Mouse (Mus musculus) embryo, embryonic 10 days (tissue): ENCODE measurements at regions not wholly inside any gene's neighbourhood (a gene's known extent, or its start where the extent isn't known, plus 50 kb on each side); places are given as distances from the start of the nearest gene placed in this dataset.
"Not testable (repeated sequence)": the region's sequence is repeated elsewhere in the genome, so short reads cannot be mapped to it uniquely, and the experiment has no call there.

Source experiments
- DNase-seq: peaks from one replicate; pipeline ENCODE4 v3.0.0-alpha.2; 2015; ENCODE audit warnings: low spot score

DNA sequence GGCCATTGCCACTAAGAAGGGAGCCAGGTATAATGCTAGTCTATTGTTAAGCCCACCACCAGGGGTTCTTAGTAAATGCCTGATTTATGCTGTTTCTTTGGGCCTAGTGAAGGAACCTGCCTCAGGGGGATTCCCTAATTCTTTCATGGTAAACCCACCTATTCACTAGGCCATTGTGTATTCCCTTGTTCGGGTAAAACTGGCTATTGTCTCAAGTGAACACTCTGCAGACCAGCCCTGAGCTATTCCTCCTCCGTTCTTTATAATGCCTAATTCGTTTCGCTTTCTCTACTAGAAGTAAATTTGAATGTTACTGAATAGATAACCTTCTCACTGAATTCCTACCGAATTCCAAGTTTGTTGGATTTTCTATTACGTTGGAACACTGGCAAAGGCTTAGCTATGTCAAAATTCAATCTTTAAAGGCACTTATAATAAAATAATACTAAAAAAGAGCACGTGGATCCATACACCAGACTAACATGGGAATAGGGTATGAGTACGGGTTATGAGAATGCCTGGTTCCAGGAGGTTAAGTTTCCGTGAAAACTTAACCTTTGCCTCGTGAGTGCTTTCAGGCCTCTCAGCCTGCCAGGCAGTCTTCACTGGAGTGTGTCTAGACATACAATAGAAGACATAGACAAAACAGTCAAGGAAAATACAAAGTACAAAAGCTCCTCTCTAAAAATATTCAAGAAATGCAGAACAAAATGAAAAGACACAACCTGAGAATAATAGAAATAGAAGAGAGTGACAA lies 536.8 kb upstream of the Cntn5 start:
- DNase-seq, result not testable (repeated sequence)

DNA sequence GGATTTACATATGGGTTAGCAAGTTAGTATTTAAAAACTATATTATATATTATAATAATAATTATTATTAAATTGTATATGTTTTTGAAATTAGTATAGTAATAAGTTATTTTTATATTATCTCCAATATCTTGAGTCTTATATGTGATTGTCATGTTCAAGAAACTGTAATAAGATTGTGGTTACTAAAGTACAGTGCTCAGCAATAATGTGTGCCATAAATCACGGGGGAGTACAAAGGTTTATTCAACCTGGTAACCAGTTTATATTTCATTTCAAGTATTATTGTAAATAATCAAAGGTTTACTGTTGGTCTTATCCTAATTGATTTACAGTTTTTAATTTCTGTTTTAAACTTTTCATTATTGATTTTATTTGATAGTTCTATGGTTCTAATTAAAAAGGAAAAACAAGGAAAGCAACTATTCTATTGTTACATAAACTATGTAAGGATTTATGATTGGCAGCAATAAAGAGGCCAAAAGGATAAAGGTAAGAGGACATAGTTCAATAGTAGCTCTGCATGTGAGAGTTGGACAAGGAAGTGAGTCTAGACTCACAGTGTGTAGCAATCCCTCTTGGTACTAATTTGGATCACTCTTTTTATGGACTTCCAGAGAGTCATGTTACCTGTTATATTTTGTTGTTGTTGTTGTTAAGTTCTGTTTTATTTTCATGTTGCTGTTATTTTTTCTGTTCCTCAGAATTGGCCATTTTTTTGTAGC lies 532.0 kb upstream of the Cntn5 start:
- DNase-seq, result no peak

DNA sequence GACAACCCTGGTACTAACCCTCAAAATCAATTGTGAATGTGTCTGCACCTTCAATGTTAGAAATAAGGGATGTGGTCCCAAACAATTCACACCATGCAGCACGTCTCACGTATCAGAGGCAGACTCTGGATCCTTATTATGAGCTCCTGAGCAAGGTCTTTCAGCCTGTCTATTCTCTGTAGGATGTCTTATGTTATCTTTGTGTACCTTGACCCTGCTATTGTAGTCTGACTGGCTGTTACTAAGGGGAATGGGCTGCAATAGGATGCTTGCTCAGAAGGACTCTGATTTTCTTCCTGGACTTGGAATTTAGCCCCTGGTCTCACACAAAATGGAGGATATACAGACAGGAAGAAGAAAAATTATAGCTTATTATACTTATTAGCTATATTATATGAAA lies 531.4 kb upstream of the Cntn5 start:
- no peak for DNase-seq

- peak; percentile 69 for DNase-seq
Measured at GRCm38 (mm10) chr9:11435019-11435418, 530.4 kb upstream of the Cntn5 start.

DNA sequence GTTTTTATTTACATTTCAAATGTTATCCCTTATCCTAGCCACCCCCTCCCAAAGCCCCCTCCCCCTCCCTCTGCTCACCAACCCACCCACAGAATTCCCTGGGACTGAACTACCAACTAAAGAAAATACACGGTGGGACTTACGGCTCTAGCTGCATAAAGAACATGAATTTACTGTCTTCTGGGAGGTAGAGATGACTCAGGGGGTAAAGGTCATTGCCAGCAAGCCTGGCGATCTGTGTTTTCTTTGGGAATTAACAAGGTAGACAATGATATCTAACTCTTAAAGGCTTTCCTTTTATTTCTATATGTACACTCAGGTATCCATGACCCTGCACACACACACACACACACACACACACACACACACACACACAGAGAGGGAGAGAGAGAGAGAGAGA lies 521.9 kb upstream of the Cntn5 start:
- DNase-seq, result no peak

DNA sequence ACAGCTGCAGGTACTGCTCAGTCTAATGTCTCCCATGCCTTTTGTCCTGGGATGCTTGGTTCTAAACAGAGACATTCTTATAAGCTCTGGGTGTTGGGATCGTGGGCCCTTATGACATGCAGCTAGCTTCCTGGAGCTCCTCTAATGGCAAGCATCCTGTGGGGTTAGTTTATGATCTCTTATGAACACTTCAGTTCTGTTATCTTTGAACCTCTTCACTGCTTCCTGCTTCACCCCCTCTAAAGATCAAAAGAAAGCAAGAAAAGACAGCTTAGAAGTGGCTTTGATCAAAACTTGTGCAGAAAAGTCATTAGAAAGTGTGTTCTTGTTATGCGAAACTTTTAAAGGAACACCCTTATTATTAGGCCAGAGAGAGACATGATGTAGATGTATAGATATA lies 492.3 kb upstream of the Cntn5 start:
- no peak for DNase-seq

GRCm38 (mm10) chr9:11381648-11382075 lies 477.1 kb upstream of the Cntn5 start:
- DNase-seq, result no peak

- DNase-seq, result no peak
Measured at GRCm38 (mm10) chr9:11380531-11380930, 476.0 kb upstream of the Cntn5 start.

GRCm38 (mm10) chr9:11378046-11378445 lies 473.5 kb upstream of the Cntn5 start:
- no peak for DNase-seq

GRCm38 (mm10) chr9:11377586-11377985 lies 473.0 kb upstream of the Cntn5 start:
- DNase-seq, result no peak

DNA sequence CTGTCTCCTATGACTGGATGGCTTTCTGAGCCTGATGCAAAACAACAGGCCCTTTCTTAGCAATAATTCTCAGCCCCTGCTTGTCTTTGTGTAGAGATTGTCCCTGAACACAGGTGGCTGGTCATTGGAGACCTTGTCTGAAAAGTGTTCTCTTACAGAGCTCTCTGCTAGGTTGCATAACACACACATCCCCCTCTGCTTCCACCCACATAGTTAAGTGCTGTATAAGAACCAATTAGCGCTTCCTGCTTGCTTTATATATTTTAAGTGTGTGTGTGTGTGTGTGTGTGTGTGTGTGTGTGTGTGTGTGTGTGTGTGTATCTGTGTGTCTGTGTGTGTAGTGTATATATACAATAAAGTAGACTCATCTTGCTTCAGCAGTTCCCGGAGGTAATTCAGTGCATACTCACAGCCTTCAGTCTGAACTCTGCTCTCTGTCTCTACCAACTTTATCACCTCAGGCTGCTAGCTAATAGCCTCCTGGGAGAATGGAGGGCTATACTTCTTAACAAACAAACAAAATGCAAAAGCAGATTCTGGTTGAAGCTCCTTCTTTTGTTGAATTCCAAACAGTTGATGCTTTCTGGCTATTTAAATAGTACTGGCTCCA lies 468.8 kb upstream of the Cntn5 start:
- no peak for DNase-seq

DNA sequence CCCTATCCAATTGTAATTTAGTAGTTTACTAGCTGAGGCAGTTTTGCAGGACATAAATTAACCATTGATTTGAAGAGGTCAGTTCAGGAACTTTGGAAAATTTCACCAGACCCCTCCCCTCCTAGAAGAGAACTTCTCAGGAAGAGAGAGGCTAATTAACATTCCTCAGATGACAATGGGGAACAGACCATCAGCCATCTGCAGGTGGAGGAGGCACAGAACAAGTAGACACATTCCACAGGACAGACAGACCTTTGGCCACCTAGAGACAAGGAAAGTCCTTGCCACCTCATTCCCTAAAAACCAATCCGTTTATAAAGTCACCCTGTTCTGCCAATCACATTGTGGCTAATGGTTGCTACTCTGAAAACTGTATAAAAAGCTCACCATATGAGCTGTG lies 463.5 kb upstream of the Cntn5 start:
- no peak for DNase-seq

- no peak for DNase-seq
Measured at GRCm38 (mm10) chr9:11328900-11329299, 424.3 kb upstream of the Cntn5 start.

DNA sequence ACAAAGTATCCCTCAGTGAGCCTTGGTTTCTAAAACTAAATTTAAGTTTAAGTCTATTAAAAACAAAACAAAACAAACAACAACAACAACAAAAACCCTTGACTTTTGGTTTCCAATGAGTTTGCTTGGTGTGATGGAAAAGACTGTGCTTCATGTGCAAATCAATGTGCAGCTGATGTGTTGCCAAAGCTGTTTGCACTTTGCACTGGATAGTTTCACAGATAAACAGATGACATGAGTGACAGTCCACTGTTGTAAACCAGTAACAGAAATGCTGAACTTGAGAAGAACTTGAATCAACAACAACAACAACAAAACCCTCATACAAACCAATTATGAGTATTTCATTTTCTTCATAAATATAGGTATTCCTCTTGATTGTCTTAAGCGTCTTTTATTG lies 412.6 kb upstream of the Cntn5 start:
- no peak for DNase-seq

DNA sequence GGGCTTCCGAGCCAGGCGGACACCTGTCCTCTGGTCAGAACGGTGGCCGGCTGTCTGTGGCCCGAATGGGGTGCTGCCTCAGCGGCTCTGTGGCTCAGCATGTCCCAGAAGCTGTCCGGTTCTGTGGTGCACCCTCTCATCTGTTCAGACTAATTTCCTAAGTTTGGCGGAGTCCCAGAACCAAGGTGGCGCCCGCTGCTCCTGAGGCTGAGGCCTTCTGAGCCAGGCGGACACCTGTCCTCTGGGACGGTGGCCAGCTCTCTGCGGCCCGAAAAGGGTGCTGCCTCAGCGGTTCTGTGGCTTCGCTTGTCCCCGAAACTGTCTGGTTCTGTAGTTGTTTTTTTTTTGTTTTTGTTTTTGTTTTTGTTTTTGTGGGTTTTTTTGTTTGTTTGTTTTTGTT lies 392.5 kb upstream of the Cntn5 start:
- DNase-seq, result not testable (repeated sequence)

- DNase-seq, result no peak
Measured at GRCm38 (mm10) chr9:11285135-11285534, 380.6 kb upstream of the Cntn5 start.

- no peak for DNase-seq
Measured at GRCm38 (mm10) chr9:11284549-11284948, 380.0 kb upstream of the Cntn5 start.

GRCm38 (mm10) chr9:11279409-11280127 lies 375.0 kb upstream of the Cntn5 start:
- no peak for DNase-seq

DNA sequence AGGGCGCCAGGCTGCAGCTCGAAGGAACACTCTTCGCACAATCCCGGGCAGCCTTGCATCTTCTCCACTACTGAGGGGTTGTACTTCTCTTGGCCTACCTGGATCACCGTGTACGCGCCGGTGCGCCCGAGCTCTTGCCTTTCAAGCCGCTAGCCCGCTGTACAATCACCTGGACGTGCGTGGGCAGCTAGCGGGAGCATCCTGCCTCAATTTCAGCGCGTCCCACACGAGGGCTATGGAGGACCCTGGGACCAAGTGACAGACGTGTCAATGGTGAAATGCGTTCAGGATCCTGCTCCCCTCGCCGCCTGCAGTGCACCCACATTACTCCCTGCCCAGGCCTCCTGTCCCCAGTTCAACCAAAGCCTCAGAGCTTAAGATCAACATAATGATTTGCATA lies 373.2 kb upstream of the Cntn5 start:
- no peak for DNase-seq

- DNase-seq, result no peak
Measured at GRCm38 (mm10) chr9:11276966-11277365, 372.4 kb upstream of the Cntn5 start.

- no peak for DNase-seq
Measured at GRCm38 (mm10) chr9:11256848-11257247, 352.3 kb upstream of the Cntn5 start.

DNA sequence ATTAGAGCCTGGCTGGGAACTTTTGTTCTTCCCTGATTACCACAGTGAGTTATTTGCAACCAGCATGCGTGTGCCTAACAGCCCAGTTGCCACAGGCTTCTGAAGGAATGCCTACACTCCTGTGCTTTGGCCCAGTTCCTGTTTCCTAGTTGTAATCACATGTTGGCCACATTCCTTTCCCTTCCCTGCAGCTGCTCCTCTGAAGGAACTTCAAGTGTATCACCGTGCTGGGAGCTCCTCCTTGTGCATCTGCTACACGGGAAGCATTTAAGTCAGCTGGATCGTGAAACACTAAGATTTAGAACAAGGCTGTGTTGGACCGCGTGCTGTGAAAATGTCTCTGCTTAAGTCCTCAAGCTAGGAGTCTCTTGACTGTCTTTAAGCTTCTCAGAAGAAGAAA lies 302.3 kb upstream of the Cntn5 start:
- peak; percentile 17 for DNase-seq

GRCm38 (mm10) chr9:11206267-11206666 lies 301.7 kb upstream of the Cntn5 start:
- DNase-seq, result no peak
